Mouse (Mus musculus) neural tube, embryonic 13.5 days (tissue): ENCODE measurements around the gene Hoxd10. TPM values are rescaled to one million over a fixed set of nuclear protein-coding genes. Genes with fewer than 3 reads are reported as not detected.

Experiments used
- ATAC-seq: fragments of 200-750 bp; cut with Nextera tagmentation; 2 replicates; pipeline ENCODE4 v1.8.0; 2017; ENCODE audit warnings: low read depth, mild to moderate bottlenecking, moderate TSS enrichment, moderate library complexity
- H3K27ac ChIP-seq: fragments of 300-500 bp; sonication (generic); replicated peaks from 2 replicates; pipeline ENCODE4 v1.5.1; 2015; ENCODE audit warnings: moderate library complexity, mild to moderate bottlenecking, inconsistent platforms
- H3K27me3 ChIP-seq: fragments of 300-500 bp; sonication (generic); 2 replicates; pipeline ENCODE4 v1.6.1; 2015; ENCODE audit warnings: mild to moderate bottlenecking, inconsistent platforms
- H3K36me3 ChIP-seq: fragments of 300-500 bp; sonication (generic); 2 replicates; pipeline ENCODE4 v1.6.1; 2015; ENCODE audit warnings: mild to moderate bottlenecking, inconsistent platforms
- H3K4me1 ChIP-seq: fragments of 300-500 bp; sonication (generic); replicated peaks from 2 replicates; pipeline ENCODE4 v1.6.1; 2015; ENCODE audit warnings: inconsistent platforms
- H3K4me2 ChIP-seq: fragments of 300-500 bp; sonication (generic); 2 replicates; pipeline ENCODE4 v1.6.1; 2015; ENCODE audit warnings: inconsistent platforms, mild to moderate bottlenecking, moderate library complexity
- H3K4me3 ChIP-seq: fragments of 300-500 bp; sonication (generic); 2 replicates; pipeline ENCODE4 v1.5.1; 2015; ENCODE audit warnings: mild to moderate bottlenecking, inconsistent platforms
- H3K9ac ChIP-seq: fragments of 300-500 bp; sonication (generic); 2 replicates; pipeline ENCODE4 v1.6.1; 2015; ENCODE audit warnings: moderate library complexity, mild to moderate bottlenecking, inconsistent platforms
- H3K9me3 ChIP-seq: fragments of 300-500 bp; sonication (generic); 2 replicates; pipeline ENCODE4 v1.6.1; 2016; ENCODE audit warnings: inconsistent platforms
- WGBS: fragments of 180-500 bp; shearing (Covaris S2); methylation state at CpG from one replicate; pipeline ENCODE4 v1.1.7; 2015; 5-methylcytosine and 5-hydroxymethylcytosine counted together
- polyA plus RNA-seq: library from polyadenylated mRNA; unstranded; fragments of >200 nt; fragmentation: Nextera tagmentation; extraction: Ambion mirVana; gene quantifications from 2 replicates; pipeline ENCODE4 v1.2.1, GENCODE M21; 2015

Gene Hoxd10
- polyA plus RNA-seq, 1 experiment from 2014 or later: 132 TPM

- peak overlapping the region; percentile 73 for H3K9ac ChIP-seq
- H3K9me3 ChIP-seq: no peaks in the 10 kb centered on the region
- H3K36me3 ChIP-seq: no peaks in the 10 kb centered on the region
- peaks cover 19% of the 10 kb centered on the region for H3K4me1 ChIP-seq
- no peak for ATAC-seq
- peaks cover 93% of the 10 kb centered on the region for H3K27me3 ChIP-seq
- peak overlapping the region; percentile 71; the same call in 1 of the 2 replicates for H3K27ac ChIP-seq
- 4% methylated on average over 17 of the region's 17 CpGs for WGBS
- H3K4me2 ChIP-seq: peak overlapping the region; percentile 54
- peak overlapping the region; percentile 33 for H3K4me3 ChIP-seq
Observed at GRCm38 (mm10) chr2:74686301-74686987, 5.3 kb upstream of the Hoxd10 start.

GRCm38 (mm10) chr2:74686988-74687697, 4.6 kb upstream of the Hoxd10 start:
- H3K9ac ChIP-seq: peak overlapping the region; percentile 73
- H3K27me3 ChIP-seq: peaks cover 93% of the 10 kb centered on the region
- peak overlapping the region; percentile 71 for H3K27ac ChIP-seq
- H3K4me2 ChIP-seq: peak overlapping the region; percentile 54
- no peaks in the 10 kb centered on the region for H3K9me3 ChIP-seq
- ATAC-seq: no peak
- peaks cover 21% of the 10 kb centered on the region for H3K4me1 ChIP-seq
- no peaks in the 10 kb centered on the region for H3K36me3 ChIP-seq
- under 1% methylated on average over 27 of the region's 27 CpGs for WGBS
- peak overlapping the region; percentile 33 for H3K4me3 ChIP-seq

- H3K9me3 ChIP-seq: no peaks in the 10 kb centered on the region
- H3K27me3 ChIP-seq: peaks cover 95% of the 10 kb centered on the region
- H3K4me3 ChIP-seq: peak overlapping the region; percentile 33
- 1% methylated on average over 31 of the region's 31 CpGs for WGBS
- H3K36me3 ChIP-seq: no peaks in the 10 kb centered on the region
- H3K4me1 ChIP-seq: peaks cover 21% of the 10 kb centered on the region
- H3K4me2 ChIP-seq: peak overlapping the region; percentile 54
- no peak for ATAC-seq
- peak overlapping the region; percentile 71 for H3K27ac ChIP-seq
- H3K9ac ChIP-seq: peak overlapping the region; percentile 73
Observed at GRCm38 (mm10) chr2:74687698-74688555, 3.8 kb upstream of the Hoxd10 start.

GRCm38 (mm10) chr2:74688795-74689573, 2.7 kb upstream of the Hoxd10 start:
- no peak for ATAC-seq
- H3K27me3 ChIP-seq: peaks cover 95% of the 10 kb centered on the region
- H3K27ac ChIP-seq: peak overlapping the region; percentile 85
- H3K4me1 ChIP-seq: peaks cover 25% of the 10 kb centered on the region
- H3K36me3 ChIP-seq: no peaks in the 10 kb centered on the region
- peak overlapping the region; percentile 54 for H3K4me2 ChIP-seq
- peak overlapping the region; percentile 28 for H3K4me3 ChIP-seq
- no peaks in the 10 kb centered on the region for H3K9me3 ChIP-seq
- WGBS: 5% methylated on average over 12 of the region's 12 CpGs
- peak overlapping the region; percentile 73 for H3K9ac ChIP-seq

GRCm38 (mm10) chr2:74689574-74690337, 2.0 kb upstream of the Hoxd10 start:
- no peak for ATAC-seq
- H3K36me3 ChIP-seq: no peaks in the 10 kb centered on the region
- peaks cover 25% of the 10 kb centered on the region for H3K4me1 ChIP-seq
- peaks cover 95% of the 10 kb centered on the region for H3K27me3 ChIP-seq
- peak overlapping the region; percentile 73 for H3K9ac ChIP-seq
- peak overlapping the region; percentile 28 for H3K4me3 ChIP-seq
- peak overlapping the region; percentile 54 for H3K4me2 ChIP-seq
- H3K9me3 ChIP-seq: no peaks in the 10 kb centered on the region
- WGBS: 1% methylated on average over 24 of the region's 24 CpGs
- H3K27ac ChIP-seq: peak overlapping the region; percentile 85

- Histone ChIP-seq H3K9me3 (no peaks in the 10 kb centered on the region), H3K27ac (peak overlapping the region; percentile 85), H3K4me3 (peak overlapping the region; percentile 61), H3K4me2 (peak overlapping the region; percentile 67), H3K27me3 (peaks cover 95% of the 10 kb centered on the region), H3K36me3 (no peaks in the 10 kb centered on the region), H3K9ac (peak overlapping the region; percentile 75), H3K4me1 (peaks cover 25% of the 10 kb centered on the region)
- 5% methylated on average over 8 of the region's 8 CpGs for WGBS
- ATAC-seq: no peak
Observed at GRCm38 (mm10) chr2:74690338-74690716, 1.4 kb upstream of the Hoxd10 start.

- Histone ChIP-seq H3K4me3 (peak overlapping the region; percentile 61), H3K27ac (peak overlapping the region; percentile 79), H3K9me3 (no peaks in the 10 kb centered on the region), H3K36me3 (no peaks in the 10 kb centered on the region), H3K9ac (peak overlapping the region; percentile 96), H3K4me1 (peaks cover 35% of the 10 kb centered on the region), H3K27me3 (peaks cover 97% of the 10 kb centered on the region), H3K4me2 (peak overlapping the region; percentile 67)
- peak; percentile 33; the same call in 1 of the 2 replicates for ATAC-seq
- WGBS: 2% methylated on average over 35 of the region's 35 CpGs
Observed at GRCm38 (mm10) chr2:74691995-74692807, 477 bp downstream of the Hoxd10 start.

- Histone ChIP-seq H3K9me3 (no peaks in the 10 kb centered on the region), H3K4me3 (peak overlapping the region; percentile 61), H3K9ac (peak overlapping the region; percentile 96), H3K4me1 (peaks cover 41% of the 10 kb centered on the region), H3K27ac (peak overlapping the region; percentile 79), H3K36me3 (no peaks in the 10 kb centered on the region), H3K4me2 (peak overlapping the region; percentile 67), H3K27me3 (peaks cover 96% of the 10 kb centered on the region)
- 2% methylated on average over 20 of the region's 20 CpGs for WGBS
- no peak for ATAC-seq
Observed at GRCm38 (mm10) chr2:74692808-74693431, 1.2 kb downstream of the Hoxd10 start.

- Histone ChIP-seq H3K4me1 (peaks cover 46% of the 10 kb centered on the region), H3K4me2 (peak overlapping the region; percentile 67), H3K36me3 (no peaks in the 10 kb centered on the region), H3K9ac (peak overlapping the region; percentile 96), H3K27me3 (peaks cover 91% of the 10 kb centered on the region), H3K9me3 (no peaks in the 10 kb centered on the region), H3K4me3 (peak overlapping the region; percentile 61), H3K27ac (peak overlapping the region; percentile 79)
- no peak for ATAC-seq
- WGBS: 8% methylated on average over 4 of the region's 4 CpGs
Observed at GRCm38 (mm10) chr2:74693432-74693827, 1.7 kb downstream of the Hoxd10 start.

GRCm38 (mm10) chr2:74694066-74694465, 2.3 kb downstream of the Hoxd10 start:
- under 1% methylated on average over 16 of the region's 16 CpGs for WGBS
- H3K27me3 ChIP-seq: peaks cover 85% of the 10 kb centered on the region

More at GRCm38 (mm10) chr2:74694066-74694465, 2.3 kb downstream of the Hoxd10 start:
- no peaks in the 10 kb centered on the region for H3K9me3 ChIP-seq
- H3K9ac ChIP-seq: peak overlapping the region; percentile 96
- H3K36me3 ChIP-seq: no peaks in the 10 kb centered on the region
- H3K4me1 ChIP-seq: peaks cover 49% of the 10 kb centered on the region
- peak overlapping the region; percentile 61 for H3K4me3 ChIP-seq
- ATAC-seq: no peak
- H3K27ac ChIP-seq: peak overlapping the region; percentile 79
- H3K4me2 ChIP-seq: peak overlapping the region; percentile 67
